Mouse (Mus musculus): ENCODE results near the gene Nr1i3.

GRCm38 (mm10) chr1:171193093-171193840, 20.5 kb upstream of the Nr1i3 start:
- TF ChIP-seq POLR2A (IDR thresholded peaks at IDR 0.05; ENCODE audit: low read depth, low read length) (no peak), CTCF (IDR thresholded peaks at IDR 0.05; ENCODE audit: extremely low read depth, insufficient read depth, insufficient read length, insufficient replicate concordance) (no peak)
